Mouse (Mus musculus): ENCODE data around the gene Rab9b. TPM values are rescaled to one million over a fixed set of nuclear protein-coding genes. Genes with fewer than 3 reads are reported as not detected.

Gene Rab9b
- polyA plus RNA-seq (2015; fragmentation: Nextera tagmentation; extraction: Ambion mirVana) = 0.45 and 0.74 TPM in 2 replicates

DNA sequence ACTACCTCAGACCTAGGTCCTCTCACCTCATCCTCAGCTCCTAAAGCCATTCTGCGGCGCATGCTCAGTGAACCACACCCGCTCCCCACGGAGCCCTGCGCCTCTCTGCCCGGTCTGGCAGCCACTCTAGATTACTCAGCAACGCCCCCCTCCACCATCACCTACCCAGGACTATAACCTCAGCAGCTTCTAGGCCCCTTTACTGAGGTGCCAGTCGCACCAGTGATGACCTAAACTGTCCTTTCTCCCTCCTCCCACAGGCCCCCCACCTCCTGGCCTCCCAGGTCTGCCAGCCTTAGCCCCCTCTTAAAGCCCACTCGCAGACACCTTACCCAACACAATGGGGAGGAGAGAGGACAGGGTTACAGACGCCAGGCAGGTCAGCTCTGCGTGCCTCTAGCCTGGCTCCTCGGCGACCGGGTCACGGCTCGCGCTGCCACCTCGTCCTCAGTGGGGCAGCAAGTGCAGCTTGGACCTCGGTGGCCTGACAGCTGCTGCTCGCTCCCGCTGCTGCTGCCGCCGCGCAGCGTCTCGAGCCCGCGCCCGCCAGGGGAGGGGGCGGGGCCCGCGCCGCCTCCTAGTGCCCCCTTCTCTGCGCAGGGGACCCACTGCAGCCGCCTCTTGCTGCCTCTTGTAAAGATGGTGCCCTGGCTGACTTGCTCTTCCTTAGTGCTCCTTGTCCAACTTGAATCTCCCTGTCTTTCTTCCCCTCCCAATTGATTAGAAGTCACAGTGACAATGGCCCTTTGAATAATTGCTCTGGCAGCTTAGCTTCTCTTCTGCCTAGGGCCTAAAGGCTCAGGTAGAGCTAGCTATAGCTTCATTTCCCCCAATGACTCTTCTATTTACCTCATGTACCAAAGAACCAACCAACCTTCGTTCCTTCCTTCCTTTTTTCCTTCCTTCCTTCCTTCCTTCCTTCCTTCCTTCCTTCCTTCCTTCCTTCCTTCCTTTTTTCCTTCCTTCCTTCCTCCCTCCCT is at the start of gene Rab9b:
TSS of gene Rab9b (minus strand) at position 695 of the 980 bp plus-strand sequence.

DNA sequence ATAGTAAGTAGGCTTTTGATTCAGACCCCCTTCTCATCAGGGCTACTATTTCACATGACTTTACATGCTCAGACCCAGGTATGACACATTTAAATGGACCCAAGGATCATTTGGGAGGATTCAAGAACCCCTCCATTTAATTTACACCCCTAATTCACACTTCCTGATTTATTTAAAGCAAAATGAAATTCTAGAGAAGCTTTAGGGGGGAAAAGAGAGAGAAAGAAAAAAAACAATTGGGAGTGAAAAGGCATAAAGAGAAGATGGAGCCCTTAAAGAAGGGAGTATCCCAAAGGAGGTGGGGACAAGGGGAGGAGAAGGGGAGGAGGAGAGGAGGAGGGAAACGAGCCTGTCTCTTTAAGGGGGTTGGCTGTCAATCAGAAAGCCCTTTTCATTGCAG is 46.2 kb downstream of the Rab9b start, which contains the start of gene Plp1:
TSS of gene Plp1 (plus strand) at position 301 of the 400 bp plus-strand sequence.

Other genes with a start within 250 kb of the Rab9b start
- 26.9 and 28.2 TPM in 2 replicates for gene Tceal1, start 160.8 kb downstream of the Rab9b start, polyA plus RNA-seq (2015; fragmentation: Nextera tagmentation; extraction: Ambion mirVana)
- 285 and 354 TPM in 2 replicates for gene Morf4l2, start 125.1 kb downstream of the Rab9b start, polyA plus RNA-seq (2015; fragmentation: Nextera tagmentation; extraction: Ambion mirVana)
- gene Glra4, start 88.6 kb downstream of the Rab9b start, polyA plus RNA-seq (2015; fragmentation: Nextera tagmentation; extraction: Ambion mirVana) = not detected in 2 replicates
- gene Plp1, start 46.1 kb downstream of the Rab9b start, polyA plus RNA-seq (2015; fragmentation: Nextera tagmentation; extraction: Ambion mirVana) = 11.9 and 12.6 TPM in 2 replicates
- gene H2bfm, start 58.6 kb upstream of the Rab9b start, polyA plus RNA-seq (2015; fragmentation: Nextera tagmentation; extraction: Ambion mirVana) = not detected in 2 replicates
- gene Tmsb15b2, start 106.7 kb upstream of the Rab9b start, polyA plus RNA-seq (2015; fragmentation: Nextera tagmentation; extraction: Ambion mirVana) = 12.8 and 13.7 TPM in 2 replicates
- gene Tmsb15l, start 108.1 kb upstream of the Rab9b start, polyA plus RNA-seq (2015; fragmentation: Nextera tagmentation; extraction: Ambion mirVana) = 1.4 and 1.5 TPM in 2 replicates
- gene Tmsb15b1, start 108.1 kb upstream of the Rab9b start, polyA plus RNA-seq (2015; fragmentation: Nextera tagmentation; extraction: Ambion mirVana) = 9.7 and 12.0 TPM in 2 replicates
- 0.33 and 0.34 TPM in 2 replicates for gene Zcchc18, start 124.4 kb upstream of the Rab9b start, polyA plus RNA-seq (2015; fragmentation: Nextera tagmentation; extraction: Ambion mirVana)
- 4.3 TPM in 2 replicates for gene Slc25a53, start 169.5 kb upstream of the Rab9b start, polyA plus RNA-seq (2015; fragmentation: Nextera tagmentation; extraction: Ambion mirVana)
- gene Fam199x, start 180.8 kb upstream of the Rab9b start, polyA plus RNA-seq (2015; fragmentation: Nextera tagmentation; extraction: Ambion mirVana) = 1.9 and 2.6 TPM in 2 replicates

Data from skeletal muscle tissue, postnatal 0 days (tissue).